Mouse (Mus musculus): ENCODE measurements around the gene Stxbp6. TPM values are rescaled to one million over a fixed set of nuclear protein-coding genes. Genes with fewer than 3 reads are reported as not detected.

Gene Stxbp6
- total and polyA plus RNA-seq, 3 experiments, result not detected

DNA sequence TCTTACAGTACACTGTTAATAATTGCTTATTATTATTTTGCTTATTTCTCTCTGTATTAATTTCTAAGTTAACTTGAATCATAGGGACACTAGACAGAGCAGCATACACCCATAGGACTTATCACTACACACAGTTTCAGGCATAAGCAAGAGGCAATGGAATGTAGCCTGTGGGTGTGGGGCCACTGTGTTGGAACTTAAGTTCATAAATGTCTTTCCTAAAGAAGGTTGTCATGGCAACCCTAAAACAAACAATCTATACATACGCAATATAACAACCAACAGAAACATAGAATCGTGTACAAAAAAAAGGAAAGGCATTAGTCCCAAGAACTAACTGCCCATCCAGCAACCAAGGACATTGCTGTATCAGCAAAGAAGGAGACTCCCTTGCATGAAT lies 67.9 kb downstream of the Stxbp6 start:
- Histone ChIP-seq H3K27ac (ENCODE audit: control insufficient read depth, low read depth, low read length) (no peak overlapping the region), H3K79me2 (ENCODE audit: control insufficient read depth, insufficient read depth, low read length, poor library complexity) (no peaks in the 10 kb centered on the region), H3K4me1 (ENCODE audit: control insufficient read depth in 1 of 2, insufficient read depth in 2 of 2, low read length in 2 of 2) (no peaks in the 10 kb centered on the region), H3K4me3 (ENCODE audit: control insufficient read depth in 1 of 2, insufficient read depth in 1 of 2, low read depth in 2 of 2, low read length in 2 of 2) (no peak overlapping the region), H3K27me3 (ENCODE audit: control insufficient read depth in 1 of 2, insufficient read depth in 2 of 2, low read length in 2 of 2) (no peaks in the 10 kb centered on the region), H3K9ac (ENCODE audit: control insufficient read depth, low read depth, low read length, poor library complexity, severe bottlenecking) (no peak overlapping the region), H3K36me3 (ENCODE audit: control insufficient read depth in 1 of 2, insufficient read depth in 2 of 2, low read length in 2 of 2) (no peaks in the 10 kb centered on the region), H3K9me3 (replicated peaks; ENCODE audit: insufficient read depth, low read length) (no peaks in the 10 kb centered on the region)
- no peak for DNase-seq (ENCODE audit: low read depth, low spot score)
- no peak for TF ChIP-seq BHLHE40 (IDR thresholded peaks at IDR 0.05; ENCODE audit: borderline replicate concordance, low read depth, low read length)
- no peak for TF ChIP-seq EP300 (IDR thresholded peaks at IDR 0.05; ENCODE audit: low read depth in 1 of 2, low read length in 2 of 2)
- no peak for TF ChIP-seq MYB (IDR thresholded peaks at IDR 0.05; ENCODE audit: low read depth, low read length)
- TF ChIP-seq RAD21 (IDR thresholded peaks at IDR 0.05; ENCODE audit: low read depth, low read length), result no peak
- no peak for TF ChIP-seq ZNF384 (IDR thresholded peaks at IDR 0.05; ENCODE audit: low read depth, low read length)
- TF ChIP-seq ETS1 (IDR thresholded peaks at IDR 0.05; ENCODE audit: low read depth, low read length), result no peak
- TF ChIP-seq RCOR1 (IDR thresholded peaks at IDR 0.05; ENCODE audit: low read depth, low read length), result no peak
- TF ChIP-seq HCFC1 (IDR thresholded peaks at IDR 0.05; ENCODE audit: low read depth, low read length), result no peak
- TF ChIP-seq MEF2A (IDR thresholded peaks at IDR 0.05; ENCODE audit: extremely low read depth, insufficient replicate concordance, low read depth, low read length, poor library complexity, severe bottlenecking), result no peak
- TF ChIP-seq TBP (IDR thresholded peaks at IDR 0.05; ENCODE audit: low read depth, low read length), result no peak

DNA sequence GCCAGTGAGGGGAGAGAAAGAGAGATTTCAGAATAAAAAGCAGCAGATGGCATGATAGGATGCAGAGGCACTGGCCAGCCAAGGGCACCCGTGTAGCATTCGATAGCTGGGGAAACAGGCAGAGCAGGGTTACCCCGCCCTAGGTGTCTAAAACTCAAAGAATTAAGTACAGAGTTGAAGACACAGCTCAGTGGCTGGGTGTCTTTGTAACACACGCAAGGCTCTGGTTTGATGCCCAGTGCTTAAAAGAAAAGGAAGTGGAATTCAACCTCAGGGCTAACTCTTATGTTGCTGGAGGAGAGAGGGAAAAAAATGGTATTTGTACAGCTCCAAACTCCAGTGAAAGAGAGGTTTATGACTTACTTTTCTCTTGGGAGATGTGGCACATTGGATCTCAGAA lies 68.5 kb downstream of the Stxbp6 start:
- Histone ChIP-seq H3K27me3 (ENCODE audit: control insufficient read depth in 1 of 2, insufficient read depth in 2 of 2, low read length in 2 of 2) (no peaks in the 10 kb centered on the region), H3K9ac (ENCODE audit: control insufficient read depth, low read depth, low read length, poor library complexity, severe bottlenecking) (no peak overlapping the region), H3K4me1 (ENCODE audit: control insufficient read depth in 1 of 2, insufficient read depth in 2 of 2, low read length in 2 of 2) (no peaks in the 10 kb centered on the region), H3K4me3 (ENCODE audit: control insufficient read depth in 1 of 2, insufficient read depth in 1 of 2, low read depth in 2 of 2, low read length in 2 of 2) (no peak overlapping the region), H3K79me2 (ENCODE audit: control insufficient read depth, insufficient read depth, low read length, poor library complexity) (no peaks in the 10 kb centered on the region), H3K27ac (ENCODE audit: control insufficient read depth, low read depth, low read length) (no peak overlapping the region), H3K36me3 (ENCODE audit: control insufficient read depth in 1 of 2, insufficient read depth in 2 of 2, low read length in 2 of 2) (no peaks in the 10 kb centered on the region), H3K9me3 (replicated peaks; ENCODE audit: insufficient read depth, low read length) (no peaks in the 10 kb centered on the region)
- DNase-seq (ENCODE audit: low read depth, low spot score), result no peak
- TF ChIP-seq BHLHE40 (IDR thresholded peaks at IDR 0.05; ENCODE audit: borderline replicate concordance, low read depth, low read length), result no peak
- TF ChIP-seq EP300 (IDR thresholded peaks at IDR 0.05; ENCODE audit: low read depth in 1 of 2, low read length in 2 of 2), result no peak
- no peak for TF ChIP-seq RCOR1 (IDR thresholded peaks at IDR 0.05; ENCODE audit: low read depth, low read length)
- no peak for TF ChIP-seq NELFE (IDR thresholded peaks at IDR 0.05; ENCODE audit: low read depth, low read length)
- no peak for TF ChIP-seq ETS1 (IDR thresholded peaks at IDR 0.05; ENCODE audit: low read depth, low read length)
- no peak for TF ChIP-seq POLR2AphosphoS2 (IDR thresholded peaks at IDR 0.05; ENCODE audit: low read length)
- no peak for TF ChIP-seq JUND (IDR thresholded peaks at IDR 0.05; ENCODE audit: low read depth, low read length)
- no peak for TF ChIP-seq TCF12 (IDR thresholded peaks at IDR 0.05; ENCODE audit: low read depth, low read length)
- no peak for TF ChIP-seq SIN3A (IDR thresholded peaks at IDR 0.05; ENCODE audit: low read length)
- no peak for TF ChIP-seq SMC3 (IDR thresholded peaks at IDR 0.05; ENCODE audit: low read depth, low read length)
- TF ChIP-seq RAD21 (IDR thresholded peaks at IDR 0.05; ENCODE audit: low read depth, low read length), result no peak
- TF ChIP-seq MYB (IDR thresholded peaks at IDR 0.05; ENCODE audit: low read depth, low read length), result no peak
- TF ChIP-seq MAZ (IDR thresholded peaks at IDR 0.05; ENCODE audit: low read depth, low read length), result no peak
- TF ChIP-seq UBTF (IDR thresholded peaks at IDR 0.05; ENCODE audit: borderline replicate concordance, insufficient read depth, low read depth, low read length), result no peak
- no peak for TF ChIP-seq CHD2 (IDR thresholded peaks at IDR 0.05; ENCODE audit: low read length)
- no peak for TF ChIP-seq HCFC1 (IDR thresholded peaks at IDR 0.05; ENCODE audit: low read depth, low read length)
- TF ChIP-seq GABPA (IDR thresholded peaks at IDR 0.05; ENCODE audit: low read depth, low read length), result no peak
